Mouse (Mus musculus) CH12.LX (cell line): ENCODE data around the gene Rpl21. TPM values are rescaled to one million over a fixed set of nuclear protein-coding genes. Genes with fewer than 3 reads are reported as not detected.

ENCODE experiments used
- DNase-seq: peaks from one replicate; pipeline ENCODE4 v3.0.0-alpha.2; 2013; ENCODE audit errors: extremely low read depth
- H3K27ac ChIP-seq: 2 replicates; pipeline ENCODE4 v1.5.1; 2012; ENCODE audit warnings: low read depth, mild to moderate bottlenecking, control low read depth, moderate library complexity; ENCODE audit not compliant: insufficient read depth
- H3K27me3 ChIP-seq: replicated peaks from 2 replicates; pipeline ENCODE3; 2012; ENCODE audit warnings: inconsistent platforms
- H3K36me3 ChIP-seq, 2 experiments: replicated peaks in 1 of 2; 2 replicates each; pipeline versions ENCODE3 to v1.6.1; 2012; ENCODE audit warnings: inconsistent platforms in 1 of 2, low read length in 1 of 2, mild to moderate bottlenecking in 1 of 2, mixed read lengths in 1 of 2, moderate library complexity in 1 of 2; ENCODE audit not compliant: control insufficient read depth in 1 of 2, insufficient read depth in 1 of 2
- H3K4me1 ChIP-seq, 2 experiments: 2 replicates each; pipeline ENCODE4 v1.6.1; 2012; ENCODE audit warnings: inconsistent platforms in 1 of 2, moderate library complexity in 1 of 2; ENCODE audit not compliant: insufficient read depth in 2 of 2, control insufficient read depth in 1 of 2
- H3K4me2 ChIP-seq: 2 replicates; pipeline ENCODE4 v1.6.1; 2012; ENCODE audit warnings: low read depth, mild to moderate bottlenecking, control low read depth; ENCODE audit not compliant: poor library complexity, insufficient read depth, severe bottlenecking
- H3K4me3 ChIP-seq, 3 experiments: fragments of 150-350 bp in 1 of 3; sonication (generic) in 1 of 3; replicated peaks in 1 of 3; 2 replicates each; pipeline versions ENCODE3 to v1.5.1; 2011 to 2012; ENCODE audit warnings: low read depth in 2 of 3, low read length in 2 of 3, mild to moderate bottlenecking in 2 of 3, moderate library complexity in 2 of 3, control low read depth in 1 of 3, improper control_type of control experiment in 1 of 3, inconsistent platforms in 1 of 3, mixed read lengths in 1 of 3; ENCODE audit not compliant: poor library complexity in 1 of 3
- H3K79me2 ChIP-seq: replicated peaks from 2 replicates; pipeline ENCODE4 v1.6.1; 2012; ENCODE audit warnings: mild to moderate bottlenecking, moderate library complexity; ENCODE audit not compliant: control insufficient read depth, poor library complexity, insufficient read depth, severe bottlenecking; ENCODE audit errors: extremely low read depth
- H3K9ac ChIP-seq: 2 replicates; pipeline ENCODE4 v1.6.1; 2012; ENCODE audit warnings: low read depth, mild to moderate bottlenecking, control low read depth, moderate library complexity; ENCODE audit not compliant: insufficient read depth
- H3K9me3 ChIP-seq: replicated peaks from 2 replicates; pipeline ENCODE3; 2012; ENCODE audit warnings: low read length, inconsistent platforms, mixed read lengths
- BHLHE40 ChIP-seq: IDR thresholded peaks from 2 replicates; pipeline ENCODE4 v1.6.1; 2011; ENCODE audit warnings: mild to moderate bottlenecking, low read depth, low read length, improper control_type of control experiment
- CHD1 ChIP-seq: IDR thresholded peaks from 2 replicates; pipeline ENCODE4 v1.6.1; 2012; ENCODE audit warnings: low read depth, low read length, improper control_type of control experiment, inconsistent platforms
- E2F4 ChIP-seq: IDR thresholded peaks from 2 replicates; pipeline ENCODE4 v1.6.1; 2011; ENCODE audit warnings: low read depth, low read length, improper control_type of control experiment; ENCODE audit not compliant: insufficient replicate concordance
- HCFC1 ChIP-seq: IDR thresholded peaks from 2 replicates; pipeline ENCODE4 v1.6.1; 2012; ENCODE audit warnings: low read depth, mild to moderate bottlenecking, inconsistent platforms, low read length, improper control_type of control experiment
- IRF4 ChIP-seq: IDR thresholded peaks from 2 replicates; pipeline ENCODE4 v1.6.1; 2014; ENCODE audit warnings: low read depth, mild to moderate bottlenecking, inconsistent platforms, low read length, improper control_type of control experiment
- JUND ChIP-seq: conservative IDR thresholded peaks from 2 replicates; pipeline ENCODE4 v1.6.1; 2011; ENCODE audit warnings: low read depth, low read length, improper control_type of control experiment
- KAT2A ChIP-seq: IDR thresholded peaks from 2 replicates; pipeline ENCODE4 v1.6.1; 2012; ENCODE audit warnings: low read length, improper control_type of control experiment, inconsistent platforms; ENCODE audit not compliant: insufficient replicate concordance
- MXI1 ChIP-seq: IDR thresholded peaks from 2 replicates; pipeline ENCODE4 v1.6.1; 2011; ENCODE audit warnings: mild to moderate bottlenecking, low read depth, low read length, improper control_type of control experiment
- NELFE ChIP-seq: IDR thresholded peaks from 2 replicates; pipeline ENCODE4 v1.6.1; 2011; ENCODE audit warnings: low read depth, low read length, improper control_type of control experiment
- NRF1 ChIP-seq: IDR thresholded peaks from 2 replicates; pipeline ENCODE4 v1.6.1; 2014; ENCODE audit warnings: low read depth, mild to moderate bottlenecking, inconsistent platforms, low read length, improper control_type of control experiment, moderate library complexity
- RAD21 ChIP-seq: IDR thresholded peaks from 2 replicates; pipeline ENCODE4 v1.6.1; 2011; ENCODE audit warnings: low read depth, mild to moderate bottlenecking, low read length, improper control_type of control experiment, moderate library complexity
- SMC3 ChIP-seq: IDR thresholded peaks from 2 replicates; pipeline ENCODE4 v1.6.1; 2011; ENCODE audit warnings: low read depth, low read length, improper control_type of control experiment
- TCF12 ChIP-seq: IDR thresholded peaks from 2 replicates; pipeline ENCODE4 v1.6.1; 2014; ENCODE audit warnings: low read depth, mild to moderate bottlenecking, inconsistent platforms, low read length, improper control_type of control experiment
- UBTF ChIP-seq: IDR thresholded peaks from 2 replicates; pipeline ENCODE4 v1.6.1; 2012; ENCODE audit warnings: low read depth, mild to moderate bottlenecking, inconsistent platforms, low read length, improper control_type of control experiment, moderate library complexity
- USF1 ChIP-seq: IDR thresholded peaks from 2 replicates; pipeline ENCODE4 v1.6.1; 2014; ENCODE audit warnings: low read depth, mild to moderate bottlenecking, inconsistent platforms, low read length, improper control_type of control experiment
- USF2 ChIP-seq: conservative IDR thresholded peaks from 2 replicates; pipeline ENCODE4 v1.6.1; 2011; ENCODE audit warnings: low read depth, low read length, improper control_type of control experiment
- ZKSCAN1 ChIP-seq: IDR thresholded peaks from 2 replicates; pipeline ENCODE4 v1.6.1; 2012; ENCODE audit warnings: low read depth, inconsistent platforms, low read length, improper control_type of control experiment, borderline replicate concordance
- dilution Hi-C: fragments of 300-500 bp; cut with MboI; formaldehyde crosslinking; loops from 2 replicates; pipeline ENCODE4 v1.14.3; 2020; ENCODE audit warnings: low sequenced_read_pairs; ENCODE audit not compliant: extremely low pct_unique_long_range_greater_than_20kb, extremely low pct_ligation_motif_present
- in situ Hi-C: fragments of 300-500 bp; cut with MboI; formaldehyde crosslinking; loops from 3 replicates; pipeline ENCODE4 v1.14.3; 2019; ENCODE audit warnings: low sequenced_read_pairs, low pct_ligation_motif_present, low pct_unique_long_range_greater_than_20kb, mixed read lengths
- polyA plus RNA-seq: library from polyadenylated mRNA; unstranded; fragments of >175 nt; gene quantifications from 2 replicates; pipeline ENCODE4 v1.2.1, GENCODE M21; 2012; ENCODE audit warnings: low read depth; ENCODE audit not compliant: insufficient read length
- total RNA-seq, 2 experiments: library from RNA; depleted of rRNA; stranded (reverse); fragments of 300-350 nt in 1 of 2; fragments of >200 nt in 1 of 2; gene quantifications; 2 replicates each; pipeline ENCODE4 v1.2.3; 2012 to 2014

Gene Rpl21
- total and polyA plus RNA-seq, 3 experiments: 300 to 1,240 (median 716) TPM

DNA sequence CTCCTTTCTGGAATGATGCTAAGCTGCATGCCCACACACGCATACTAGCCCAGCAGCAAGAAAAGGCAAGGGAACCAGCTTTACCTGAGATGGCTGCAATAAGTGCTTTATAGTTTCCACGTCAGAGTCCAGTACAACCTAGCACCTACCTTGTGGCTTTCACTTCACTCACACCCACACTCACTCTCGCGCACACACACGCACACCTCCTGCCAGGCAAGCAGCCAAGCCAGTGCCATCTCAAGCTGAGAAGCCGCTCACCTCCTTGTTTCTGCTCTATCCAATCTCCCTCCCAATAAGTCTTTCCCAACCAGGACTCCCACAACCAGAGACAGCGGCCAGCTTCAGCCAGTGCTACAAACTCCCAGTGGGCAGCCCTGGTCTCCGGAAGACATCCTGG is 41.7 kb upstream of the Rpl21 start:
- Histone ChIP-seq H3K4me2 (no peak overlapping the region), H3K27me3 (no peaks in the 10 kb centered on the region), H3K4me1 (peaks cover 10 to 39% of the 10 kb centered on the region in 2 experiments), H3K9ac (no peak overlapping the region), H3K79me2 (peaks cover 9% of the 10 kb centered on the region), H3K27ac (no peak overlapping the region), H3K36me3 (peaks cover 0 to 13% of the 10 kb centered on the region in 2 experiments), H3K4me3 (no peak overlapping the region), H3K9me3 (no peaks in the 10 kb centered on the region)
- dilution Hi-C loops: no loop called here
- DNase-seq: no peak
- in situ Hi-C loops: no loop called here
- no peak for TF ChIP-seq NRF1
- no peak for TF ChIP-seq SMC3
- no peak for TF ChIP-seq JUND
- no peak for TF ChIP-seq USF1
- no peak for TF ChIP-seq UBTF
- TF ChIP-seq E2F4: no peak

GRCm38 (mm10) chr5:146792140-146792791 is 40.4 kb upstream of the Rpl21 start:
- no peak overlapping the region for H3K9ac ChIP-seq
- peaks cover 0 to 11% of the 10 kb centered on the region in 2 experiments for H3K36me3 ChIP-seq
- H3K9me3 ChIP-seq: no peaks in the 10 kb centered on the region
- peaks cover 10 to 34% of the 10 kb centered on the region in 2 experiments for H3K4me1 ChIP-seq
- H3K4me3 ChIP-seq: no peak overlapping the region
- in situ Hi-C loops: no loop called here
- dilution Hi-C loops: no loop called here
- no peak for DNase-seq
- H3K4me2 ChIP-seq: peak overlapping the region; percentile 19
- H3K27me3 ChIP-seq: no peaks in the 10 kb centered on the region
- no peak overlapping the region for H3K27ac ChIP-seq
- TF ChIP-seq USF1: peak; percentile 74
- peak; percentile 60; the same call in 1 of the 2 replicates for TF ChIP-seq BHLHE40
- peak; percentile 78 for TF ChIP-seq USF2
- TF ChIP-seq CHD1: no peak
- H3K79me2 ChIP-seq: peaks cover 9% of the 10 kb centered on the region

GRCm38 (mm10) chr5:146793630-146794083 is 39.0 kb upstream of the Rpl21 start:
- H3K4me1 ChIP-seq: peaks cover 10 to 34% of the 10 kb centered on the region in 2 experiments
- H3K4me2 ChIP-seq: peak overlapping the region; percentile 76
- in situ Hi-C loops: no loop called here
- H3K36me3 ChIP-seq: peaks cover 0 to 7% of the 10 kb centered on the region in 2 experiments
- dilution Hi-C loops: no loop called here
- TF ChIP-seq TCF12 (no peak), NELFE (no peak), HCFC1 (no peak), KAT2A (no peak), CHD1 (no peak), MXI1 (no peak), RAD21 (no peak), IRF4 (no peak), ZKSCAN1 (no peak)
- DNase-seq: no peak
- peaks cover 9% of the 10 kb centered on the region for H3K79me2 ChIP-seq
- H3K9me3 ChIP-seq: no peaks in the 10 kb centered on the region
- H3K4me3 ChIP-seq: peak overlapping the region; percentile 67 to 97 (median 83)
- peak overlapping the region; percentile 91 for H3K9ac ChIP-seq
- H3K27me3 ChIP-seq: peaks cover 2% of the 10 kb centered on the region
- no peak overlapping the region for H3K27ac ChIP-seq
